Mouse (Mus musculus) gastrocnemius, adult 2 months (tissue): ENCODE results near the gene Ros1. TPM values are rescaled to one million over a fixed set of nuclear protein-coding genes. Genes with fewer than 3 reads are reported as not detected.

Experiments
- DNase-seq: peaks from one replicate; pipeline ENCODE4 v3.0.0; 2022
- H3K27ac ChIP-seq: fragments of 200-600 bp; 2 replicates; pipeline ENCODE4 v1.8.1; 2022; ENCODE audit warnings: mild to moderate bottlenecking
- H3K4me3 ChIP-seq: fragments of 200-600 bp; 2 replicates; pipeline ENCODE4 v1.8.1; 2022; ENCODE audit warnings: mild to moderate bottlenecking, moderate library complexity
- CTCF ChIP-seq: fragments of 200-600 bp; IDR thresholded peaks from 2 replicates; pipeline ENCODE4 v1.8.1; 2022; ENCODE audit warnings: antibody characterized with exemption, mild to moderate bottlenecking, moderate library complexity
- intact Hi-C: fragments of 180-260 bp; cut with DNase I; formaldehyde crosslinking; loops from one replicate; pipeline ENCODE4 v1.15.1; 2025
- total RNA-seq, 2 experiments: library from RNA; stranded (reverse); gene quantifications; 2 replicates each; pipeline ENCODE4 v1.2.3; 2021

Ros1 gene
- total RNA-seq, 2 experiments from 2014 or later = 0.08 to 0.11 TPM

DNA sequence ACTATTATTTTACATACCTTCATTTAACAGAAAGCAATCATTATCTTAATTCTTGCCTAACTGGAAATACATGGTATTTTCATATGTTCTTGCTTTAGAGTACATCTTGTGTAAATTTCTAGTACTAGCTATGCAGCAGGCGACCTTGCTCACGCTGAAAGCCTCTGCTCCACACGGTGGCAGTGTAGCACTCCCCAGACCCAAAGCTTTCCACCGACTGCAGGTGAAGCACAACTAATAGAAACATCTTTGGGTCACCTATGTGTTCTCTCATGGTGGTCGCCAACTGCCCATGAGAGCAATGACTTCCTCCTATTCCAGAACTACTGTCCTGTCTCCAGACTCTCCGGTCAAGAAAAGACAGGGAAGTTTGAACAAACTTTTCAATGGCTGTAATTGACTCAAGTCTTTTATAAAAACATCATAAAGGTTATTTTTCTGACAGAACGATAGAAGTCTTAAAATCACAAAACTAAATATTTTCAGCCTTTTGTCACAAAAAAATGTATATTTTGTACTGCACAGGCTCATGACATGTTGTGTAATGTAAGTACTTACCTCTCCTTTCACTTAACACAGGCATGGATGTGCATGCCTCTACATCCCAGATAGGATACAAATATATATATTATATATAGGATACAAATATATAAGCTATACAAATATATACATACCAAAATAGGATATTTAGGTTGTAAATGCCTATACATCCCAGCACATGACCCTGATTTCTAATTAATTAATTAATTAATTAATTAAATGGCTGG is 21.9 kb upstream of the Ros1 start:
- DNase-seq = peak; percentile 55

DNA sequence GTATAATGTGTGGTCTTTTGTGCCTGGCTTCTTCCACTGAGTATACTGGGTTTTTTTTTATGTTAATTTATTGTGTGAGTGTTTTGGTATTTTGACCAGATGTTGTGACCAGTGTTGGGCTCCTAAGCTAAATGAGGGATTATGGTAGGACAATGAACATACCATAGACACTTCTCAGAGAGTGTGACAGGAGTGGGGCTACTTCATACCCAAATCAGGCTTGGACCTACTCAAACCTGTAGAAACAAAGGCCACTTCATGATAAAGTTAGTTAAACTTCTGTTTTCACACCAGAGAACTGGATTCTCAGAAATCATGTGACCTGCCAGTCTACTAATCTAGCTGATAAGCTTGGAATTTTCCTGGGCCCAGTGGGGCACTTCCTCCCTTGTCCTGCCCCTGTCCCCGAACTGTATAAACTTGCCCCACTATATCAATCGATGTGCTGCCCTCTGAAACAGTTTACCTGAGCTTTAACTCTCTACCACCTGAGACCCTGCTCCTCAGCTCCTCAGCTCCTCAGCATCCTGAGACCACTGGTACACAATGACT is 20.3 kb upstream of the Ros1 start:
- H3K4me3 ChIP-seq = no peak overlapping the region
- H3K27ac ChIP-seq = no peak overlapping the region
- no peak for DNase-seq
- intact Hi-C loops = loop anchor here (5.0 kb wide), 2 partner anchors 117 to 172 kb away; partner anchors contain the start of gene Nepn
- no peak for TF ChIP-seq CTCF

More for the DNA sequence above, 21.9 kb upstream of the Ros1 start:
- Histone ChIP-seq H3K27ac (no peak overlapping the region), H3K4me3 (no peak overlapping the region)
- TF ChIP-seq CTCF = peak; percentile 83
- intact Hi-C loops = loop anchor here (5.0 kb wide), 2 partner anchors 115 to 170 kb away; partner anchors contain the start of gene Nepn

DNA sequence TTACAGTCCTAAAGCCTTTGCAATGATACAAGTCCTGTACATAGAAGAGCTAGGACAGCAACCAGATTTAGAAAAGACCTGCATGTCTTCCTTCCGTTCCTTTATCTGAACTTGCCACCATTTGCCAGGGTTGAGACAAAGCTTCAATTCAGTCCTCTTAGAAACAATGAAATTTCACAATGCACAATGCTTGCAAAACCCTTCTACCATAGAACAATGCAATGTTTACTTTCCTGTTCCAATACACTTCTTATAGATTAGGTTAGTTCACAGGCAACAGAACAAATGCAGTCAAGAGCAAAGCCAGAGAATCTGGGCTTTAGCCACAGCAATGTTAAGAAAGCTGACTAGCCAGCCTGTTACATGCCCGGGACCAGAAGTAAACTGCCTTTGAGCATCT is 9.0 kb upstream of the Ros1 start:
- no peak for TF ChIP-seq CTCF
- Histone ChIP-seq H3K4me3 (no peak overlapping the region), H3K27ac (no peak overlapping the region)
- intact Hi-C loops = no loop called here
- no peak for DNase-seq

DNA sequence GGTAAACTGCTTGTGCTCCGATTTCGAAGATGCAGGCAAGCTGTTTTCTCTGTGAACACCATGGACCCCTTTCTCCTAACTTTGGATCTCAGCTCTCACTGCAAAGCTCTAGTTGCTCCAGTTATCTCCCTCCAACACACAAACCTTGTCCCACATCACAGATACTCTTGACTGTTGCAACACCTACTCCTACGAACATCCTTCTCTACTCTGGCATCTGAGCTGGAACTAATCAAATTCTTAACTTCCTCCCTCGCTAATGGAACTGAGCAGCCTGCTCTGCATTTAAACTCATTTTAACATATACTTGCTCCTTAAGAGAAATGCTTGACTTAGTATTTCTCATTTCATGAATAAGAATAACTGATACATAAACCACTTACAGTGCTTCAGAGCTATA is 9.1 kb downstream of the Ros1 start:
- intact Hi-C loops = no loop called here
- no peak overlapping the region for H3K4me3 ChIP-seq
- H3K27ac ChIP-seq = no peak overlapping the region
- no peak for TF ChIP-seq CTCF
- no peak for DNase-seq

DNA sequence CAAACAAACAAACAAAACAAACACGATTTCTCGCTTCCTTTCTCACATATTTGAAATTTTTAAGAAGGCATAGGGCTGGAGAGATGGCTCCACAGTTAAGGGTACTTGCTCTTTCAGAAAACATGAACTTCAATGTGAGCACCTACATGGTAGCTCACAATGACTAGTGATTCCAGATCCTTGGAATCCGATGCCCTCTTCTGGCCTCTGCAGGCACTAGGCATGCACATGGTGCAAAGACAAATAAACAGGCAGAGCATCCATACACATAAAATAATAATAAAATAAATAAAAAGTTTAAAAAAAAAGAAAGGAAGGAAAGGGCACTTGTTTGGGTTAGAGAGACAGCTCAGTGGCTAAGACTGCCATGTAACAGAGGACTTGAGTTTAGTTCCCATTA is 12.2 kb downstream of the Ros1 start:
- peak; percentile 16 for DNase-seq
- Histone ChIP-seq H3K27ac (no peak overlapping the region), H3K4me3 (no peak overlapping the region)
- intact Hi-C loops = loop anchor here (2.0 to 5.0 kb wide), 2 partner anchors 76 to 390 kb away; no protein-coding TSS in a partner anchor
- peak; percentile 61 for TF ChIP-seq CTCF

DNA sequence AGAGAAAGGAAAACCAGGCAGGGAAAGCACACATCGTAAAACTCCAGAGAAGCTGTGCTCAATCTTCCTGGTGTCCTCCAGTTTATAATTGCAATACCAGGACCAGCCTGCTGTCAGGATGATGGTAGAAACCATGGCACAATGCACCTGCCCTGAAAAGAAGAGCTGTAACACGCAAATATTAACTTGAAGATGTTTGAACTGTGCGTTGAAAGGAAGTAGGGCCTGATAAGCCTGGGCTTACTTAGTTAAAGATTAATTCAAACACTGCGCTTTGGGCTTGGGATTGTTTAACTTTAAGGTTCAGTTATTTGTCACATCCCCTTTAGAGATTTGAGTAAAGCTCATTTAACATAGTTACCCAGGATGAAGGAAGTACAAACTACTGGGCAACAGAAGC is 20.7 kb downstream of the Ros1 start:
- intact Hi-C loops = no loop called here
- no peak for DNase-seq
- no peak for TF ChIP-seq CTCF
- H3K4me3 ChIP-seq = no peak overlapping the region
- H3K27ac ChIP-seq = no peak overlapping the region

DNA sequence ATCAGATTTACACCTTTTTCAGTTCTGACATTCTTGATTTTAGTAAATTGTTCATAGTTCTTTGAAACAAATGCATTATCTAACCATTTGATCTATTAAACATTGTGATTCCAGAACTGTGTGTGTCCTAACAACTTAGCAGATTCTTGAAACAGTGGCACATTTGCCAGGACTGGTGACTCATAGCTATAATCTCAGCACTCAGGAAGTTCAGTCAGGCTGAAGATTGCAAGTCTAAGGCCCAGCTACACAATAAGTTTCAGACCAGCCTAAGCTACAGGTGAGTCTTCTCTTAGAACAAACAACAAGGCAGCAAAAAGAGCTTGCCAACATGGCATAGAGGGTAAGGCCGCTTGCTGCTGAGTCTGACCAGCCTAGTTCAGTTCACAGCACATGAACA is 24.6 kb downstream of the Ros1 start:
- TF ChIP-seq CTCF = no peak
- Histone ChIP-seq H3K27ac (no peak overlapping the region), H3K4me3 (no peak overlapping the region)
- intact Hi-C loops = no loop called here
- no peak for DNase-seq

DNA sequence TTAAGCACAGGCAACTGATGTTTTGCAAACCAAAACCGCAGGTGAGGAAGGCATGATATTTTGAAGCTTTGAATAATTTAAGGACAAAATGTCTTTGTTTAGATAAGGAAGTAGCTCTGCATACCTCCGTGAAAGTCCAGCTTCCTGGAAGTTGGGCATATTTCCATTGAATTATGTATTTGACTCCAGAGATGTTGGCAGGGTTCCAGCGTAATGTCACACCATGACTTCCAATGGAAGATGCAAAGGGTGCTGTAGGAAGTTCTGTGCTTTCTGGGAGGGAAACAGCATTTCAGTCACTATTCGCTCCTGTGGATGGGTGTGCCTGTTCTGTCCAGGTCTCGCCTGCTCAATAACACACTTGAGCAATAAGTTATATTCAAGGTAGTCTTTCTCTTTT is 25.2 kb downstream of the Ros1 start:
- no peak for DNase-seq
- intact Hi-C loops = loop anchor here (5.0 kb wide), 1 partner anchor 68 kb away; no protein-coding TSS in a partner anchor
- Histone ChIP-seq H3K27ac (no peak overlapping the region), H3K4me3 (no peak overlapping the region)
- no peak for TF ChIP-seq CTCF

DNA sequence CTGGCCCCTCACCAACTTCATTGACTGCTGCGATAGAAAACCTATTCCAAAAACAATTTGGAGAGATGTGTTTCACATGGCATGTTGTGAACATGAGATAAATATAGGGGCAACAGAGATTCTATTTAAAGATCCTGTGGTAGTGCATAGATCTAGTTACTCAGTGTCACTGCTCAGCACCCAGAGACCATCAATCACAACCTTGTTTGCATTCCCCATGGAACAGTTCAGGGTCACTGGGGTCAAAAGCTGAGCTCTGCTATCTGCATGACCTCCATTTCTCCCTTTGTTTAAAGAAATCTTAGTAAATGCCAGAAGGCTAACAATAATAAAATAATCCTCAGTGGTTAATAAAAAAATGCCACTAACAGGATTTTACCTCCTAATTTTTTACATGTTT is 29.7 kb downstream of the Ros1 start:
- Histone ChIP-seq H3K27ac (no peak overlapping the region), H3K4me3 (no peak overlapping the region)
- peak; percentile 19 for DNase-seq
- intact Hi-C loops = loop anchor here (5.0 kb wide), 1 partner anchor 63 kb away; no protein-coding TSS in a partner anchor
- no peak for TF ChIP-seq CTCF

DNA sequence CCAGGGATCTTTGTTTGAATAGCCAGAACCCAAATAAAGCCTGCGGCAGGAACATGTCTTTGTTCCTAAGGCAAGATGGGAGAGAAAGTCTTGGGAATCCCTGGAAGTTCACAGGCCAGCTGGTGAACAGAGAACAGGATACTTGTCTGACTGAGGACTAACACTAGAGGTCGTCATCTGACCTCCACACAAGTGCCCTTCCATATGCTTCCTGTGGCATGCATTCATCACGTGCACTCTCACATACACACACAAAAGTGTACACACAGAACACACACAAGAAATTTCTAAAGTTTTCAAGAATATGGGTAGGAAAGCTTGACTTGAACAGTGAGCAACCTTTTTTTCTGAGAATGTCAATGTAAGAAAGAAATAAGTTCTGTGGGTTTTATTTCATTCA is 34.4 kb downstream of the Ros1 start:
- no peak overlapping the region for H3K27ac ChIP-seq
- no peak for TF ChIP-seq CTCF
- no peak overlapping the region for H3K4me3 ChIP-seq
- DNase-seq = no peak
- intact Hi-C loops = no loop called here

DNA sequence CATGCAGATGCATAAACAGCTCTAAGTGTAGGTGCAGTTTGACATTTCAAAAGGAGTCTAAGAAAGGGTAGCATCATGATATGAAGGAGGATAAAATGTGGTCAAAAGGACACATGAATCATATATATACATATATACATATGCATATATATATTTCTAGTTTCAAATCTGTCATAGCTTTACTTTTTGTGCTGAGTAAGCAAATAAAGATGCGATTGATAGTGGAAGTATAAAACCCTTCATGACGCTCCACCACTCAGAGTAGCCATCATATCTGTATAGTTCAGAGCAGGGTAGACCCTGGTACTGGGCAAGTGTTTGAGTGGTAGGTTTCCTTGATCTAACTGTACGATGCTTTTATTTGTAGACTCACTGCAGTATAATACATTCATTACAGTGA is 35.3 kb downstream of the Ros1 start:
- intact Hi-C loops = no loop called here
- H3K27ac ChIP-seq = no peak overlapping the region
- DNase-seq = no peak
- no peak for TF ChIP-seq CTCF
- no peak overlapping the region for H3K4me3 ChIP-seq

DNA sequence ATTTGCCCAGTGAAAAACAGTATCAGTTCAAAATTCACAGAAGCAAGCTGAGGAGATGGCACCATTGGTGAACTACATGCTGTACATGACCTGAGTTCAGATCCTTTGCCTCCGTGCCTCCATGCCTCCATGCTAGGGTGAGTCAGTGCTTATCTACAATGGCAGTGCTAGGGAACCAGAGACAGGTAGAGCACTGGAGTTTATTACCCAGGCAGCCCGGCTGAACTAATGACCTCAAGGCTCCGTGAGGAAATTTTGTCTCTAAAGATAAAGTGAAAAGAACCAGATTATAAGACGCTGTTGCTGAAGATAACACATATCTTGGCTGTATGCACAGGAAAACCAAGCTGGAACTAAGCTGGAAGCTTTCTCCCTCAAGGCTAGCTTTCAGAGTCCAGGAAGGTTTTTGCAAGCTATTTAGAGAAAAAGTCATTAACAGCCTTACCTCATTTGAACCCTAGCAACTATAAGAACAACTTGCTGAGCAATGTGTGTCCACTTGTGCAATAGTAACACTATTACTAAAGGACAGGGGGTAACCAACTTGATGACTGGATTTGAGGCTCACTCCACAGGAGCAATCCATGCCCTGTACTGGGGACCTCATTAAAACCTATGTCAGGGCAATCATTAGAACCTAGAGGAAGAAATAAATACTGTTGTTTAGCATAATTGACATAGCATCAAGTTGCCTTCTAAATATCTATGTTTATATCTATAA is 61.5 kb downstream of the Ros1 start:
- TF ChIP-seq CTCF = no peak
- DNase-seq = no peak
- Histone ChIP-seq H3K27ac (no peak overlapping the region), H3K4me3 (no peak overlapping the region)
- intact Hi-C loops = no loop called here

DNA sequence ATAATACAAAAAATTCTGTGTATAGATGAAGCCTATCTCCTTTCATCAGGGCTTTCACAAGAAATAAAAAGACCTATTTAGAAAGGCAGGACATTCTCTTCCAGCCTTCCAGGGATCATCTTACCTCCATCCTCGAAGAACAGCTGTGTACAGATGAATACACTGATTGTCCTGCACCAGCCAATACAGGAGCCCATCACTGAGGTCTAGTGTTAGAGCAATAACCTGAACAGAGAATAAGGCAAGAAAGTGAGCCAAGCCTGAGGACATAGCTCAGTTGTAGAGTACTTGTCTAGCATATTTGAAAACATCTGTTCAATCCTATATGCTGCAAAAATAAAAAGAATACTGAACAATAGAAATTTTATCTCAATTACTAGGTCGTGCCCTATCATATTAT is 64.3 kb downstream of the Ros1 start:
- Histone ChIP-seq H3K27ac (no peak overlapping the region), H3K4me3 (no peak overlapping the region)
- intact Hi-C loops = no loop called here
- DNase-seq = no peak
- TF ChIP-seq CTCF = no peak
